Mouse (Mus musculus): ENCODE measurements around the gene Abca3.

Gene Abca3

DNA sequence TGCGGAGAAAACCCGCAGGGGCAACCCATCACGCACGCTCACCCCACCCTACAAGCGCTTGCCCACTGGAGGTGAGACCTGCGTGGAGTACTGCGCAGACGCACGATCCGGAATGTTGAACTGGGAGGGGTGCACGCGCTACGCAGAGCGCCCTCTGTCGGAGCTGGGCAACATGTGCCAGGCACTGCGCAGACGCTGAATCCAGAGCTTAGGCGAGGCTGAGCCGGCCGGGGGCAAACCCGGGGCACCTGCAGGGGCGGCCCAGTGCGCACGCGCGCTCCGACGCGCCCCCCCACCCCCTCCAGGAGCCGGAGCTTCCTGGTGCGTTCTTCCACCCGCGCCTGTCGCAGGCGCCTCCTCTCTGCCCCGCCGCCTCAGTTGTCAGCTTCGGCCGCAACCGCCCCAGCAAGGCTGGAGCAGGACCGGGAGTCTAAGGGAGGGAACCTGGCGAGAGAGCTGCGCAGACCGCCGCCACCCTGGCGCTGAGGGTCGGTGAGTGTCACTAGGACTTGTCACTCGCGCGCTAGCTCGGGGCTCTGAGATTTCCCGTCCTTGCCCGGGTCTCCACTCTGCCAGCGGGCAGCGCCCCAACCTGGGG lies at the start of gene Abca3:
TSS of gene Abca3 (plus strand) at position 191 of the 598 bp plus-strand sequence.
- peak; percentile 96 for DNase-seq (ENCODE audit: low spot score)

DNA sequence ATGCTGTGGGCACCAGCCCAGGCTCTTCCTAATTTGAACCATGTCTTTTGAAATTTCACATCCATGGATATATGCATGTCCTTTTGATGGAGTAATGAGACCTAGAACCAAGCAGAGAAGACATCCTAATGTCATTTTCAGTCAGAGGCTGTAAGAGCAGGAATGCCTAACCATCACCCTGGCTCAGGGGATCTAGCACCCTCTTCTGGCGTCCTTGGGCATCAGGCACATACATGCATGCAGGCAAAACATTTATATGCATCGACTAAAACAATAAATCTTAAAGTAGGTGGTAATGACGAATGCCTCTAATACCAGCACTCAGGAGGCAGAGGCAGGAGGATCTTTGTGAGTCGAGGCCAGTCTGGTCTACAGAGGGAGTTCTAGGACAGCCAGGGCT lies 44.2 kb upstream of the Abca3 start:
- no peak for DNase-seq (ENCODE audit: low spot score)

DNA sequence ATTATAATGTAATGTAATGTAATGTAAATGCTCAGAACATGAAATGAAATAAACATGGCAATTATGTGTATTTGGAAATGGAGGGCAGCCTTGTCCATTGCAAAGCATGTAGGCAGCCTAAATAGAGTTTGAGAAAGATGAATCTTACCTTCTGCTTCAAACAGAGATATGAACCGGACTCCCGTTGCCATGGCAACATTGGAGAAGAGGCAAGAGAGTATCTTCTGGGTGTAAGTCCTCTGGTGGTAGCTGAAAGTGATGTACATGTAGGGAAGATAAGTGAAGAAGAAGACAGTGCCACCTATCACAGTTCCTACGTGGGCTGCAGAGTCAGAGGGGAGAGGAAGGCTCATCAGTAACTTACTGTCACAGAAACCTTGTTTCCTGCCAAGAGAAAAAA lies 30.9 kb upstream of the Abca3 start:
- no peak for DNase-seq (ENCODE audit: low spot score)

DNA sequence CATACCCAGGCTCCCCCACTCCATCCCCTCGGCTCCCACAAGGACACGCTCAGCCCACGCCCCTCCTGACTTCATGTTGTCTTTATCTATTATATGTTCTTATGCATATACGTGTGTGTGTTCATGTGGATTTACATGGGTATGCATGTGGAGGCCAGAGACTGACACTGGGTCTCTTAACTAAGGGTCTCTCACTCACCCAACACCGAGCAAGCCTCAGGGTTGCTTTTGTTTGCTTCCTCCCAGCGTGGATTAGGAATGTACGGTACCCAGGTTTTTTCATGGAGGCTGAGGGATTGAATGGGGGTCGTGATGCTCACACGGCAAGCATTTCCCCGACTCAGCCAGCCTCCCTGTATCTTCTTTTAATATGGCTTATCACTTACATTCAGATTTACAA lies 26.7 kb upstream of the Abca3 start:
- no peak for DNase-seq (ENCODE audit: low spot score)

DNA sequence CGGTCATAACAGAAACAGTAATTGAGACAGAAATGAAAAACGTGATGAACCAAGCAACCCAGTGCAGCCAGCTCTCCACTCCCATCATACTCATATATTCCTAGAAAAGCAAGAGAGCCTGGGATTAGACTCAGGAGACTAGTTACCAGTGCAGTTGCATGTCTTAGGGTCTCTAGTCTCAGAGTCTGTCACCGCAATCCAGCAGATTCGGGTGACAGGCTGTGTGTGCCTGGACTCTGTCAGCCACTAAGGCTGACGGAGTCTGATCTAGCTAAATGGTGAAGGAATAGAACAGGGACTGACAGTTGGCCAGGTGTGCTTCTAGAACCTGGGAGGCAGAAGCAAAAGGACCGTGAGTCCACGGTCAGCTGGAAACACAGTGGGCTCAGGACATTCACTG lies 24.1 kb upstream of the Abca3 start:
- no peak for DNase-seq (ENCODE audit: low spot score)

DNA sequence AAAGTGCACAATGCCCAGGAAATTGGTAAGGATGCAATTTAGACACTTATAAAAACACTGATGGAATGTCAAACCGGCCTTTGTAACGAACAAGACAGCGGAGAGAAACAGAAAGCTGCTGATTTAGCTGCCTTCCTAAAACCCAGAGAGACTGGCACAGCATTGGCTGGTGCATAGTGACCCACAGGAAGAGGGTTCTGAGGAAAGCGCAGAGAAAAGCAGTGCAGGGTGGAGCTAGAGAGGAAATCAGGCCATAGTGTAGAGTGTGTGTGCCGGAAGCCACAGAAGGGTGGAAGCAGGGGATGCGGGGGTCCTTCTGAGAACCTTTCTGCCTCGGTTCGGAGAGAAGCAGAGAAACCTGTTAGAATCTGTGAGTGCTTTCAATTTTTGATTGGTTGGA lies 7.1 kb upstream of the Abca3 start:
- DNase-seq (ENCODE audit: low spot score), result no peak

DNA sequence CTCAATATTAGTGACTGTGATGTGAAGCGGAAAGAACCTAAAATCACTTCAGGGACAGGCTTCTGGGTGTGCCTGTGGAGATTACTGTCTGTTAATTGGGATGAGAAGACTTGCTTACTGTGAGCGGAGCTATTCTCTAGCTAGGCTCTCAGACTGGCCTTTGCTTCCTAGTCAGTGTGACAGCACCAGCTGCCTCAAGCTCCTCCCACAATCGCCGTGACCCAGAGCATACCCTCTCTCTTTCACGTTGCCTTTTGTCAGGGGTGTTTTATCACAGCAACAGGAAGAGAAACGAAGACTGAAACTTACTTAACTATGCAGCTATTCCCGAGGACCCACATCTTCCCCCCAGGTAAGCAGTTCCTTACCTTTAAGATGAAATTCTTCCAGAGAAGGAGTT lies 4.9 kb upstream of the Abca3 start:
- no peak for DNase-seq (ENCODE audit: low spot score)

DNA sequence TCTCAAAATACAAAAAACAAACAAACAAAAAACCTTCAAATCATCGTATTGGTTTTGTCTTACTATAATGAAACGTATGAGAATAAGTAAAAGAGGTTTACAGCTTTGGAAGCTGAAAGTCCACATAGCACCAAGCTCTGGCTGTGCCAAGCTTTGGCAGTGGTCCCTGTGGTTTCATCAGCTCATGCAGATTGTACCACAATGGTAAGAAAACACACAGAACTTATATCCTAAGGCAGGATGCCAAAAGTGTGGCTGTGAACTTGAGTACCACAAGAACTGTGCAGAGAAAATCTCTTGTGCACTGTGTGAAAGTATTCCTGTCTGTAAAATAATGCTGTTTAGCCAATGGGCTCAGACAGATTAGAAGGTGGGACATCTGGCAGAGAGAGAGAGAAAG lies 2.6 kb upstream of the Abca3 start:
- DNase-seq (ENCODE audit: low spot score), result no peak

DNA sequence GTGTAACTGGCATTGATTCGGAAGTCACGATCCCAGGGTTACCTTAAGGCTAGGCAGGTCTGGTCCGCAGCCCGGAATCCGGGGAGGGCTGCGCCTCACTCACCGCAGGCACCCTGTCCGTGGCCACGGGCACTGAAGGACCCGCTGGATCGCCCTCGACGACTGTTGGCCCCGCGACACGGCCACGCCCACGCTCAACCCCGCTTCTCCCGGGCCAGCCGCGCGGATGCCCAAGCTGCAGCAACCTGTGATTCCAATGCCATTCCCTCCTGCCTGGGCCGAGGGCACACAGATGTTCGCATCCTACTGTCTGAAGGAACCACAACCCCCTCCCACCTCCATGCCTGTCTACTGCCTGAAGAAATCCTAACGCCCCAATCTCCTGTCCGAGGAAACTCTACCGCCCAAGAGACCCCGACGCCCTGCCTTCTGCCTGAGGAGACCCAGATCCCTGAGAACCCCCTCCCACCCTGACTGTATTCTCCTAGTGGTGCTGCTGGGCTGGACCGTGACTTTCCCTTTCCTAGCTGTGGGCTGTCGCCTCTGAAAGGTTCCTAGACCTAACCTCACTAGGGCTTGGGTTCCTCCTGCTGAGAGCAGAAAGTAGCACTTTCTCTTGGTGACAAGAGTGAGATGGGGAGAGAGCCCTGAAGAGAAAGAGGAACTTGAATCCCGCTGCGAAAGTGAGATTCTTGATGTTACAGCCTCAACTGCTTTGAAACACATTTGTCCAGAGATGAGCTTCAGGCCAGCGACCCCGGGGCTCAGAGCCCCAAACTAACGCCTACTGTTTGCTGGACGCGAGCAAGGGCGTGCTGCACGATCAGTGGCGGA lies 607 bp upstream of the Abca3 start, which contains the start of gene Abca17:
TSS of gene Abca17 (minus strand) at position 143 of the 834 bp plus-strand sequence.
- DNase-seq (ENCODE audit: low spot score), result peak; percentile 53

DNA sequence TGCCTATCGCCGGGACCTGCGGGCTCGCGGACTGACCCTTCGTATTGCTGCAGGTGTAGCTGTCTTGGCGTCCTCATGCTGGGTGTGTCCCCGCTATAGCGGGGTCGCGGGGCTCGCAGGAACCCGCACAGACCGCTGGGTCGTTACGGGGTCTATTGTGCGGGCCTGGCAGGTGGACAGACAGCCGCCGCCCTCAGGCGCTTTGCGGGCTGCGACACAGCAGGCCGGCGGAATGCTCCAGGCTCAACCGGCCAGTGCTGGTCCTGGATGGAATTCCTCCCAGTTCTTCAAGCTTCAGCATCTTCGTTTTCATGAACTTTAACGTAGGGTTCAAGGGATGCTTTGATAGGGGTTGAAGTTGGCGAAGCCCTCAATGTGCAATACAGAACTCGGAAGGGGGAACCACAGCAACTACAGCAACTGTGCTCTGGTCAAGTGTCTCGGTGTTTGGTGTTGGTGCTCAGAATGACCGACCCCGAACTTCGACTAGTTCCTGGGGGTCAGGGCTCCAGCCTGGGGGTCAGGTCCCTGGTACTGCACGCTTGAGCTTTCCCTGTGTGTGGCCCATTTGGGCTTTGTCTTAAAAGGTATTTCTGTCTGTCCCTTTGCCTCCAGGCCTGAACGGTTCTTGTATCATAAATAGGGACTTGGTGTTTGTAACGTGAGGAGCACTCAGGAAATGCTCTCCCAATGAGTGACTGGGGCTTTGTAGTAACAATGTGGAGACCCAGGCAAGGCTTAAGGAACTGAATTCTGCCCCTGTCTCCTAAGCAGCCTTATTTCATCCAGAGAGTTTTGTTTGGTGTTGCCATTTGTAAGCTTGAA lies 832 bp downstream of the Abca3 start:
- no peak for DNase-seq (ENCODE audit: low spot score)

DNA sequence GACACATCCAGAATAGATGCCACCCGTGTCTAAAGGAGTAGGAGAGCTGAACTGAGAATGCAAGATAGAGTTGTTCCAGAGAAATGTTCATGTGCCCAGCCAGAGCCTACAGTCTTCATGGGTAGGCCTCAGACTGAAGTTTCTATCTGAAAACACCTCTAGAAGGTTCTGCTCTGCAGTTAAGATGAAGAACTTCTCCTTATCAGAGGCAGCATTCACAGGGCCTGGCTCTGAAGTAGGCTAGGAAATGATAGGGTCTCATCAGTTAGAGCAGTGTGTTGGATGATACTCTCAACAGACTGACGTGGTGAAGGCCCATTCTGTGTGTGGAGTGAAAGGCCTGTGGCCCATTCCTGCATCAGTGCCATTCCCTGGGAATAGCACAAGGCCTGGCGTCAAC lies 2.2 kb downstream of the Abca3 start:
- no peak for DNase-seq (ENCODE audit: low spot score)

DNA sequence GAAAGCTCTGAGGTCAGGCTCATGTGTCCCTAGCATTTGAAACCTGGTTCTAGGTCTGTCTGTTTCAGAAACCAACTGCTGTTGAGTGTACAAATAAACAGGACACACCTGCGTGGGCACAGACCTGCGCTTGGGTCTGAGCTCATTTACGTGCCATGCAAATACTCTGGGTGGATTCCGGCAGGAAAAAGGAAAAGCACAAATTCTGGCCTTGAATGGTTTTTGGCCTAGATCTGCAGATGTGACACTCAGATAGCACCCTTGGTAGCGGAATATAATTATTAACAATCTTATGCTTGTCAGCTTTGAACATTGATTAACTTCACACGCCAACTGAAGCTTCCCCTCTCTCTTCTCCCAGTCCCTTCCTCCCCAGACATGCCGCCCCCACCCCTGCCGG lies 3.5 kb downstream of the Abca3 start:
- DNase-seq (ENCODE audit: low spot score), result no peak

DNA sequence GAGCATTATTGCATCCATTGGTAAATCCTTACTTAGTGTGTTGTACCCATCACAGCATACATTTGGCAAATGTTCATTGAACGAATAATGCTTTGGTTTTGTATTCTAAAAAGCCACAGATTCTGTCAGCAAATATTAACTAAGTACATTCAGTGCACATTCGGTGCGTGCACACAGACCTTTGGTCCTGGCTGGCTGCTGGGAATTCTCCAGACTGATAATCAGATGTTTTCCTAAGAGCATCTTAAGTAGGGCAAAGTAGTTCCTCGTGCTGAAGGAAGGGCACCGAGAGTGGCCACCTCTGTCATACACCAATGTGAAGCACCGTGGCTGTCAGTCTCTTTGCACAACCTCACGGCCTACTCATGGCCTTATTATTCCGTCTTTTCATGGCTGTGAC lies 7.3 kb downstream of the Abca3 start:
- DNase-seq (ENCODE audit: low spot score), result no peak

DNA sequence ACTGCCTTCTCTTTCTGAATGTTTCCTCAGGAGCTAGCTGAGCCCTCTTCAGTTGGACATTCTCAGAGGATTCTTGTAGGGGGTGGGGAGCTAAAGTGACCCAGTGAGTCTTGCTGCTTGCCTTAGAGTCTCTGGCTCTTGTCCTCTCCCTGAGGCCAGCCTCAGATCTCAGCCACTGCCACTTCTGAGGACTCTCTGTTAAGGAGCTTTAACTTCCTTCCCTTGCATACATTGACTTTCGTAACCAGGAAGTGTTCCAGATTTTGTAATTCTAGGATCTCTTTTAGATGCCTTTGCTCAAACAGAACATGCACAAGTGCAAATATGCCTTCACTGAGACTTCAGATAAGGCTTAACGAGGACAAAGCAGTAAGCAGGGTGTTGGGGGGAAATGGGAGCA lies 8.2 kb downstream of the Abca3 start:
- no peak for DNase-seq (ENCODE audit: low spot score)

DNA sequence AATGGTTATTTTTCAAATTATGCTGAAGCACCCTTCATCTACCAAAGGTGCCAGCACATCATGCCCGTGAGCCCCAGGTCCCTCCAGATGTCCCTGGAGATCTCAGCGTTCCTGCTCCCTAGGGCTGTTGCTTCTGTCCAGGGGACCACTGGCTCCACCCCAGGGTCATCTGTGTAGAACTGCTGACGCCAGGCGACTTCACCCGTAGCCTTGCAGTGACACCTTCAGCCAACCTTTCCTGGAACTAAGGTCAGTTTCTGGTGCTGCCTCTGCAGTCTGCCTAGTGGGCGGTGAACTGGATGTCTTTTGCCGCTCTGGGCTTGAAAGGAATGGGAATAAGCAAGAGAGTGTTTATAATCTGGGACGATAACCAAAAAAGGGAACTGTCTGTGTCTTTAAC lies 9.1 kb downstream of the Abca3 start:
- DNase-seq (ENCODE audit: low spot score), result no peak

DNA sequence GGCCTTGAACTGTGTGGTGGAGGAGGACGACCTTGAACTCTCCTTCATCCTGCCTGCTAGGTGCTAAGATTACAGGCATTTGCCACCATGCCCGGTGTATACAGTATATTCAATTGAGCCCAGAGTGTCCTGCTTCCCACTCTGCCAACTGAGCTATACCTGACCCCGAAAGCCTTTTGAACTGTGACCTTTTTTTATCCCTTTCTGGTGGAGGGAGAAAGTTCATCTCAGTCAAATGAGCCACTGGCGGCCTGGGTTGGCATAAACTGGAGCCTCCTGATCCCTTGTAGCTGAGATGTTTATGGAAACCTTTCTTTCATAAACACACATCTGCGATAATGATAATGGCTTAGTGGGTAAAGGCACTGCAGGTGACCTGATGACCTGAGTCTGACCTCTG lies 9.5 kb downstream of the Abca3 start:
- DNase-seq (ENCODE audit: low spot score), result no peak

DNA sequence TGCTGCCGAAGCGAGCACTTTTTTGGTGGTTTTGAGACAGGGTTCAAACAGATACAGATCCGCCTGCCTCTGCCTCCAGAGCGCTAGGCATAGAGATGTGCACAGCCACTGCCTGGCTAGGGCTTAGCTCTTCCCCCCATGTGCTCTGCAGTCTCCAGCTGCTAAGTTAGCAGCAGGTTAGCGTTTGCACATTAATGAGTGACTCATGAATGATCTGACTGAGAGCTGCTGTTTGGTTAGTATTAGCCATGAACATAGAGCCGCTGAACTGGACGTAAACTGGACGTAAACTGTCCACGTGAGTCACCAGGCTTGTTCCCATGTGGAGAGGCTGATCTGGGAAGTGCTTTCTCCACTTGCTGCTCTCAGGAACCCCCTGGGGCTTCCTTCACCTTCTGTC lies 10.8 kb downstream of the Abca3 start:
- DNase-seq (ENCODE audit: low spot score), result no peak

DNA sequence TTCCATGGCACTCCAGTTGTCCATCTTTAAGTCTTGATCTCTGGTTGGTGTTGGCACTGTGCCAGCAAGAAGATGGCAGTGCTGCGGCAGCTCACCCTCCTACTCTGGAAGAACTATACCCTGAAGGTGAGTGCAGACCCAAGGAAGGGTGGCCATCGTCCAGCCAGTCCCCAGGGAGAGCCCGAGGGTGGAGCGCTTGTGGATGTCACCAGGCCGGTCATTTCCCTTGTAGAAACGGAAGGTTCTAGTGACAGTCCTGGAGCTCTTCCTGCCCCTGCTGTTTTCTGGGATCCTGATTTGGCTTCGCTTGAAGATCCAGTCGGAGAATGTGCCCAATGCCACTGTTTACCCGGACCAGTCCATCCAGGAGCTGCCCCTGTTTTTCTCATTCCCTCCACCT lies 12.7 kb downstream of the Abca3 start:
- no peak for DNase-seq (ENCODE audit: low spot score)

DNA sequence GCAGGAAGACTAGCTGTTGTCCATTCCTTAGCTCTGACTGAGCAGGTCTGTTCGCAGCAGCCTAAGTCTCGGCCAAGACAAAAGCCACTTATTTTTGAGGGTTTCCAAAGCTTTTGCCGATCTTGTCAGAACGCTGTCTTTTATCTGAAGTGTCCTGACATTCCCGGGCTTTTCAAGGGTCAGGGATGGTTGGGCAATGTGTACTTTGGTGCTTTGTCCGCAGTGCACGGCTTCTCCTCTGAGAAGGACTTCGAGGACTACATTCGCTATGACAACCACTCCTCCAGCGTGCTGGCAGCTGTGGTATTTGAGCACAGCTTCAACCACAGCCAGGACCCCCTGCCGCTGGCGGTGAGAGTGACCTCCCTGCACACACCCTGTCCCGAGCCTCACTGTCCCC lies 14.1 kb downstream of the Abca3 start:
- DNase-seq (ENCODE audit: low spot score), result no peak

DNA sequence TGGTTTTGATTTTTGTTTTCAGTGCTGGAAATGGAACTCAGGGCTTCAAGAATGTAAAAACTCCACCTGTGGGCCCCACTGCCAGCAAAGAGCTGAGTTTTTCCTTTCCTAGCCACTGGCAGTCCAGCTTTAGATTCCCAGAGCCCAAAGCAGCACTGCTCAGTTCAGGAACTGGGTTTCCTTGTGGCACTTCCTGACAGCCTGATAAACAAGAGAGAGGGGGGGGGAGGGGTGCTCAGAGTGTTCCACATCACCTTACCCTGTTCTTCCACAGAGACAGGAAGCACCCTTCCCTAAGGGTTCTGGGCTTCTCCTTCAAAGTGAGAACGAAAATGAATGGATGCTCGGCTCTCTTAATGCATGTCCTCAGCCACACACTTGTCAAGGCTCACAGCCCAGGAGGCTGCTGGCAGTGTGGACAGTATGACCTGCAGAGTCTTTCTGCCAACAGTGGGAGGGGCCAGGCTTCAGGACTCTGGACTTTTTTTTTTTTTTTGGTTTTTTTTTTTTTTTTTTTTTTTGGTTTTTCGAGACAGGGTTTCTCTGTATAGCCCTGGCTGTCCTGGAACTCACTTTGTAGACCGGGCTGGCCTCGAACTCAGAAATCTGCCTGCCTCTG lies 23.5 kb downstream of the Abca3 start:
- no peak for DNase-seq (ENCODE audit: low spot score)

DNA sequence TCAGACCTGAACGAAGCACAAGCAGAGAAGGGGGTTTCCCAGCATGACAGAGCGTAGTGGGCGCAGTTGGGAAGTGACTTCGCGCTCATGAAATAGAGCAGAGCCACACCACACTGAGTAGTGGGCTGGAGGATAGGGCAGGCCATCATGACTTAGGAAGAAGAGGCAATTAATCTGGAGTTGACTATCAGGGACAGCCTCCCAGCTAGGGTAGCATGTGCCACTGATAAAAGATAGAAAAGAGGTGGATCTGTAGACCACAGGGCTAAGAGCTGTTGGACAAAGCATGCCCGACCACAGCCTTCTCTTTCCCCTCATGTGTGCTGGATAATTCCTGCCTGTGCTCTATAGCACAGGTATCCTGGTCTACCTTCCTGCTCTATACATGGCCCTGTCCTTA lies 24.1 kb downstream of the Abca3 start:
- DNase-seq (ENCODE audit: low spot score), result no peak

DNA sequence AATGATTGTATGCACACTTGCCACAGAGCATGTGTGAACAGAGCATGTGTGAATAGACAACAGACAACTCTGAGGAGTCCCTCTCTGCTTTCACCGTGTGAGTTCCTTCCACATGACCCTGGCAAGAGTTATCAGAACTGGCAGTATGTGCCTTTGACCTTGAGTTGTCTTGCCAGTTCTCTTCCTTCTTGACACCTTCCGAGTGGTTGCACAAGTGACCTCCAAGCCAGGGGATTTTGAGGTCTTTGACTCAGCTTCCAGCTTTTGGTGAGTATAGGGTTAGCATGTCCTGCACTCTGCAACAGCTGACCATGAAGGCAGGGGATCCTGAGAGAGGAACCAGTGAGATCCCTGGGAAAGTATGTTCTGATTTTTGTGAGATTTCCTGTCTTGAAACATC lies 26.7 kb downstream of the Abca3 start:
- no peak for DNase-seq (ENCODE audit: low spot score)

DNA sequence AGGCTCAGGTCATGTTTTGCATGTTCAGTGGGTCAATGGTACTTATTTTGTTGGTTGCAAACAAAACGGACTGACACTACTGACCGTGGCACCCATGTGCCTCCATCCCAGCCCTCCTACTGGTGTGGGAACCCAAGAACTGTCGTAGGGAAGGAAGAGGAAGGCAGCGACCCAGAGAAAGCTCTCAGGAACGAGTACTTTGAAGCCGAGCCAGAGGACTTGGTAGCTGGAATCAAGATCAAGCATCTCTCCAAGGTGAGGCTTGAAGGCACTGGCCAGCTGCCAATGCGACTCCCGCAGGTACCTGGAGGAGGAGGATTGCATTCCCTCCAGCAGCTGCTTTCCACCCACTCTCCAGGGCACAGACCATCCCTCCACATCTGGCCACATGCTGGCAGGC lies 32.0 kb downstream of the Abca3 start:
- DNase-seq (ENCODE audit: low spot score), result no peak

Data from testis, postnatal 14 days (tissue).